Mouse (Mus musculus) macrophage (primary cell): ENCODE results near the gene Myo6. TPM values are rescaled to one million over a fixed set of nuclear protein-coding genes. Genes with fewer than 3 reads are reported as not detected.
"Not testable (repeated sequence)": the region's sequence is repeated elsewhere in the genome, so short reads cannot be mapped to it uniquely, and the experiment has no call there.

ENCODE experiments used
- H3K27ac ChIP-seq: fragments of 350-480 bp; formaldehyde crosslinking; 2 replicates; pipeline ENCODE4 v1.9.0; 2021
- H3K36me3 ChIP-seq: fragments of 350-480 bp; formaldehyde crosslinking; 2 replicates; pipeline ENCODE4 v1.9.0; 2021; ENCODE audit errors: inconsistent target
- H3K4me3 ChIP-seq: fragments of 350-480 bp; formaldehyde crosslinking; 2 replicates; pipeline ENCODE4 v1.9.0; 2021; ENCODE audit errors: inconsistent target
- H3K79me2 ChIP-seq: fragments of 350-480 bp; formaldehyde crosslinking; 2 replicates; pipeline ENCODE4 v1.9.0; 2021; ENCODE audit errors: inconsistent target
- WGBS: methylation state at CpG from one replicate; pipeline ENCODE4 v1.1.7; 2026; ENCODE audit warnings: inconsistent platforms; ENCODE audit not compliant: missing documents; 5-methylcytosine and 5-hydroxymethylcytosine counted together
- polyA plus RNA-seq: library from polyadenylated mRNA; stranded (reverse); fragments of 250-400 nt; gene quantifications from 3 replicates; pipeline ENCODE4 v1.2.4, GENCODE M21; 2018; ENCODE audit warnings: inconsistent platforms

The Myo6 gene
- polyA plus RNA-seq, 1 experiment from 2014 or later, result 0.40 TPM

- not testable (repeated sequence) for H3K79me2 ChIP-seq, H3K4me3 ChIP-seq, H3K27ac ChIP-seq, H3K36me3 ChIP-seq
- 100% methylated on average over 2 of the region's 2 CpGs for WGBS
Observed at GRCm38 (mm10) chr9:80321051-80321887, 156.4 kb downstream of the Myo6 start.

- Histone ChIP-seq H3K27ac (no peak overlapping the region), H3K36me3 (no peaks in the 10 kb centered on the region), H3K79me2 (no peaks in the 10 kb centered on the region), H3K4me3 (no peak overlapping the region)
- 17% methylated on average over 14 of the region's 14 CpGs for WGBS
Observed at GRCm38 (mm10) chr9:80332153-80332552, 167.3 kb downstream of the Myo6 start.

- no peak overlapping the region for H3K4me3 ChIP-seq
- no peaks in the 10 kb centered on the region for H3K36me3 ChIP-seq
- no peaks in the 10 kb centered on the region for H3K79me2 ChIP-seq
- WGBS, result 85% methylated on average over 8 of the region's 8 CpGs
- H3K27ac ChIP-seq, result no peak overlapping the region
Observed at GRCm38 (mm10) chr9:80333466-80333865, 168.6 kb downstream of the Myo6 start.

- WGBS, result 94% methylated on average over 14 of the region's 14 CpGs
- Histone ChIP-seq H3K36me3 (no peaks in the 10 kb centered on the region), H3K27ac (no peak overlapping the region), H3K79me2 (no peaks in the 10 kb centered on the region), H3K4me3 (no peak overlapping the region)
Observed at GRCm38 (mm10) chr9:80333998-80334605, 169.3 kb downstream of the Myo6 start.

GRCm38 (mm10) chr9:80335660-80336357, 171.0 kb downstream of the Myo6 start:
- H3K36me3 ChIP-seq, result no peaks in the 10 kb centered on the region
- WGBS, result 93% methylated on average over 13 of the region's 13 CpGs
- no peaks in the 10 kb centered on the region for H3K79me2 ChIP-seq
- H3K4me3 ChIP-seq, result no peak overlapping the region
- H3K27ac ChIP-seq, result no peak overlapping the region

- Histone ChIP-seq H3K79me2 (no peaks in the 10 kb centered on the region), H3K27ac (no peak overlapping the region), H3K36me3 (no peaks in the 10 kb centered on the region), H3K4me3 (no peak overlapping the region)
- 73% methylated on average over 6 of the region's 6 CpGs for whole genome bisulfite sequencing
Observed at GRCm38 (mm10) chr9:80338026-80338425, 173.2 kb downstream of the Myo6 start.

- 100% methylated on average over 1 of the region's 1 CpGs for WGBS
- H3K36me3 ChIP-seq, result no peaks in the 10 kb centered on the region
- H3K79me2 ChIP-seq, result no peaks in the 10 kb centered on the region
- no peak overlapping the region for H3K4me3 ChIP-seq
- H3K27ac ChIP-seq, result no peak overlapping the region
Observed at GRCm38 (mm10) chr9:80340927-80341326, 176.1 kb downstream of the Myo6 start.

GRCm38 (mm10) chr9:80341756-80342155, 176.9 kb downstream of the Myo6 start:
- H3K4me3 ChIP-seq, result no peak overlapping the region
- 80% methylated on average over 16 of the region's 16 CpGs for WGBS
- no peaks in the 10 kb centered on the region for H3K79me2 ChIP-seq
- H3K27ac ChIP-seq, result no peak overlapping the region
- no peaks in the 10 kb centered on the region for H3K36me3 ChIP-seq

GRCm38 (mm10) chr9:80342520-80342919, 177.7 kb downstream of the Myo6 start:
- WGBS, result 73% methylated on average over 6 of the region's 6 CpGs
- no peak overlapping the region for H3K4me3 ChIP-seq
- no peaks in the 10 kb centered on the region for H3K36me3 ChIP-seq
- no peaks in the 10 kb centered on the region for H3K79me2 ChIP-seq
- no peak overlapping the region for H3K27ac ChIP-seq

- WGBS, result 7% methylated on average over 4 of the region's 6 CpGs
- Histone ChIP-seq H3K79me2 (no peaks in the 10 kb centered on the region), H3K4me3 (no peak overlapping the region), H3K36me3 (no peaks in the 10 kb centered on the region), H3K27ac (no peak overlapping the region)
Observed at GRCm38 (mm10) chr9:80344451-80345000, 179.7 kb downstream of the Myo6 start.

- no peak overlapping the region for H3K4me3 ChIP-seq
- H3K36me3 ChIP-seq, result no peaks in the 10 kb centered on the region
- 89% methylated on average over 7 of the region's 7 CpGs for WGBS
- no peaks in the 10 kb centered on the region for H3K79me2 ChIP-seq
- H3K27ac ChIP-seq, result no peak overlapping the region
Observed at GRCm38 (mm10) chr9:80351295-80351677, 186.5 kb downstream of the Myo6 start.

- no peak overlapping the region for H3K4me3 ChIP-seq
- 84% methylated on average over 20 of the region's 20 CpGs for WGBS
- H3K79me2 ChIP-seq, result no peaks in the 10 kb centered on the region
- no peak overlapping the region for H3K27ac ChIP-seq
- H3K36me3 ChIP-seq, result no peaks in the 10 kb centered on the region
Observed at GRCm38 (mm10) chr9:80351678-80352331, 187.0 kb downstream of the Myo6 start.

- Histone ChIP-seq H3K27ac (no peak overlapping the region), H3K4me3 (no peak overlapping the region), H3K36me3 (no peaks in the 10 kb centered on the region), H3K79me2 (no peaks in the 10 kb centered on the region)
Observed at GRCm38 (mm10) chr9:80360063-80360462, 195.2 kb downstream of the Myo6 start.
